Mouse (Mus musculus) left cerebral cortex, adult 9 months (tissue): ENCODE measurements around the gene Slc25a1.
"Not testable (repeated sequence)": the region's sequence is repeated elsewhere in the genome, so short reads cannot be mapped to it uniquely, and the experiment has no call there.

Source experiments
- DNase-seq, 2 experiments: peaks; one replicate each; pipeline ENCODE4 v3.0.0; 2022; ENCODE audit warnings: low spot score in 2 of 2

Slc25a1 gene

GRCm38 (mm10) chr16:17928087-17928580 lies at the start of gene Slc25a1:
Gene Slc25a1, minus strand, starts transcription at chr16:17928219.
- DNase-seq: peak; percentile 58 to 77

GRCm38 (mm10) chr16:17971853-17972252 lies 43.8 kb upstream of the Slc25a1 start:
- no peak for DNase-seq

- no peak for DNase-seq
Observed at GRCm38 (mm10) chr16:17962091-17962490, 34.1 kb upstream of the Slc25a1 start.

GRCm38 (mm10) chr16:17956052-17956638 lies 28.1 kb upstream of the Slc25a1 start:
- not testable (repeated sequence) for DNase-seq

- DNase-seq: no peak
Observed at GRCm38 (mm10) chr16:17951618-17952017, 23.6 kb upstream of the Slc25a1 start.

GRCm38 (mm10) chr16:17950068-17950467 lies 22.0 kb upstream of the Slc25a1 start:
- DNase-seq: no peak

GRCm38 (mm10) chr16:17949421-17949877 lies 21.4 kb upstream of the Slc25a1 start:
- DNase-seq: no peak

- DNase-seq: no peak
Observed at GRCm38 (mm10) chr16:17945081-17945831, 17.2 kb upstream of the Slc25a1 start.

GRCm38 (mm10) chr16:17943466-17943865 lies 15.4 kb upstream of the Slc25a1 start:
- no peak for DNase-seq

GRCm38 (mm10) chr16:17939255-17939751 lies 11.3 kb upstream of the Slc25a1 start:
- DNase-seq: no peak

- DNase-seq: peak in 1 of 2 experiments; percentile 59
Observed at GRCm38 (mm10) chr16:17938821-17939220, 10.8 kb upstream of the Slc25a1 start.

- DNase-seq: no peak
Observed at GRCm38 (mm10) chr16:17938187-17938586, 10.2 kb upstream of the Slc25a1 start.

GRCm38 (mm10) chr16:17936776-17937175 lies 8.8 kb upstream of the Slc25a1 start:
- no peak for DNase-seq

GRCm38 (mm10) chr16:17934445-17934910 lies 6.5 kb upstream of the Slc25a1 start:
- no peak for DNase-seq

- no peak for DNase-seq
Observed at GRCm38 (mm10) chr16:17933594-17934444, 5.8 kb upstream of the Slc25a1 start.

- no peak for DNase-seq
Observed at GRCm38 (mm10) chr16:17931906-17932460, 4.0 kb upstream of the Slc25a1 start.

GRCm38 (mm10) chr16:17929631-17930030 lies 1.6 kb upstream of the Slc25a1 start:
- no peak for DNase-seq

GRCm38 (mm10) chr16:17929211-17929610 lies 1.2 kb upstream of the Slc25a1 start:
- DNase-seq: no peak

GRCm38 (mm10) chr16:17928627-17929104 lies 647 bp upstream of the Slc25a1 start:
- peak in 1 of 2 experiments; percentile 61 for DNase-seq

- peak in 1 of 2 experiments; percentile 35 for DNase-seq
Observed at GRCm38 (mm10) chr16:17927351-17928082, 502 bp downstream of the Slc25a1 start.

- DNase-seq: no peak
Observed at GRCm38 (mm10) chr16:17922163-17922538, 5.9 kb downstream of the Slc25a1 start.
